Mouse (Mus musculus) liver, adult 2 months (tissue): ENCODE results near the gene Maml3. TPM values are rescaled to one million over a fixed set of nuclear protein-coding genes. Genes with fewer than 3 reads are reported as not detected.

Experiments used
- DNase-seq: peaks from one replicate; pipeline ENCODE4 v3.0.0-alpha.2; 2011; ENCODE audit warnings: low read depth, low spot score; ENCODE audit errors: extremely low read depth
- H3K27ac ChIP-seq: fragments of 200-500 bp; replicated peaks from 2 replicates; pipeline ENCODE4 v1.5.1; 2012; ENCODE audit warnings: low read depth, mild to moderate bottlenecking, control low read depth, inconsistent platforms, low read length; ENCODE audit not compliant: insufficient read depth
- H3K27me3 ChIP-seq: fragments of 200-500 bp; 2 replicates; pipeline ENCODE4 v1.6.1; 2012; ENCODE audit warnings: mild to moderate bottlenecking, moderate library complexity, low read length, inconsistent platforms; ENCODE audit not compliant: control insufficient read depth, insufficient read depth
- H3K36me3 ChIP-seq: fragments of 200-500 bp; 2 replicates; pipeline ENCODE4 v1.6.1; 2012; ENCODE audit warnings: low read length, inconsistent platforms; ENCODE audit not compliant: control insufficient read depth, insufficient read depth
- H3K4me1 ChIP-seq: fragments of 200-500 bp; 2 replicates; pipeline ENCODE4 v1.6.1; 2011; ENCODE audit warnings: low read length; ENCODE audit not compliant: control insufficient read depth, insufficient read depth
- H3K4me3 ChIP-seq: fragments of 200-500 bp; 2 replicates; pipeline ENCODE4 v1.5.1; 2011; ENCODE audit warnings: low read depth, mild to moderate bottlenecking, control low read depth, low read length, moderate library complexity; ENCODE audit not compliant: insufficient read depth
- H3K79me2 ChIP-seq: fragments of 200-500 bp; 2 replicates; pipeline ENCODE4 v1.6.1; 2012; ENCODE audit warnings: inconsistent platforms, mild to moderate bottlenecking, low read length, moderate library complexity; ENCODE audit not compliant: control insufficient read depth, insufficient read depth
- H3K9ac ChIP-seq: fragments of 200-500 bp; 2 replicates; pipeline ENCODE4 v1.6.1; 2012; ENCODE audit warnings: low read depth, mild to moderate bottlenecking, control low read depth, inconsistent platforms, low read length
- CTCF ChIP-seq: fragments of 200-500 bp; IDR thresholded peaks from 2 replicates; pipeline ENCODE4 v1.5.1; 2011; ENCODE audit warnings: low read depth, low read length, control low read depth
- POLR2A ChIP-seq: fragments of 200-500 bp; IDR thresholded peaks from 2 replicates; pipeline ENCODE4 v1.6.1; 2011; ENCODE audit warnings: low read length, control low read depth; ENCODE audit not compliant: insufficient read depth; ENCODE audit errors: extremely low read depth
- WGBS: fragments of 180-500 bp; shearing (Covaris S2); methylation state at CpG from one replicate; pipeline ENCODE4 v1.1.7; 2018; 5-methylcytosine and 5-hydroxymethylcytosine counted together
- polyA plus RNA-seq: library from polyadenylated mRNA; depleted of rRNA; stranded (reverse); fragments of >200 nt; gene quantifications from 2 replicates; pipeline ENCODE4 v1.2.3, GENCODE M21; 2012
- total RNA-seq: library from RNA; depleted of rRNA; stranded (reverse); fragments of >200 nt; gene quantifications from 2 replicates; pipeline ENCODE4 v1.2.3, GENCODE M21; 2014

Gene Maml3
- total and polyA plus RNA-seq, 2 experiments, result 0.64 to 0.92 TPM

DNA sequence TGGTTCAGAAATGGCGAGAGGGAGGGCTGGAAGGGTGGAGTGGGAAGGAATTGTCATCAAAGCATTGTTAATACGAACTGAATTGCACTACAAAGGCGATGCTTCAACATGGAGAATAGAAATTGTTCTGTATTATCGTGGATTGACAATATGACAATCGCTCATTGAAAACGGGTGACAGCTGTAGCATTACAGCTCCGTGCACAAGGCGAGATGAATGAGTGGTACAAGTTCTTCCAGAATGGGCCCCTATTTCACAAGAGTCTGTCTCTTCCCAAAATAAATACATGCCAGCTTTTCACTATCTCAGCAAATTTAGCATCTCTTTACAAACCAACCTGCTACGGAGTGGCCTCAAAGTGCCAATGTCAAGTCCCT, 103.4 kb downstream of the Maml3 start:
- DNase-seq, result no peak
- Histone ChIP-seq H3K4me3 (no peak overlapping the region), H3K36me3 (no peaks in the 10 kb centered on the region), H3K27ac (no peak overlapping the region), H3K4me1 (peaks cover 3% of the 10 kb centered on the region; the same call in 1 of the 2 replicates), H3K27me3 (no peaks in the 10 kb centered on the region), H3K79me2 (no peaks in the 10 kb centered on the region), H3K9ac (no peak overlapping the region)
- TF ChIP-seq POLR2A (no peak), CTCF (no peak)
- 85% methylated on average over 9 of the region's 9 CpGs for WGBS

DNA sequence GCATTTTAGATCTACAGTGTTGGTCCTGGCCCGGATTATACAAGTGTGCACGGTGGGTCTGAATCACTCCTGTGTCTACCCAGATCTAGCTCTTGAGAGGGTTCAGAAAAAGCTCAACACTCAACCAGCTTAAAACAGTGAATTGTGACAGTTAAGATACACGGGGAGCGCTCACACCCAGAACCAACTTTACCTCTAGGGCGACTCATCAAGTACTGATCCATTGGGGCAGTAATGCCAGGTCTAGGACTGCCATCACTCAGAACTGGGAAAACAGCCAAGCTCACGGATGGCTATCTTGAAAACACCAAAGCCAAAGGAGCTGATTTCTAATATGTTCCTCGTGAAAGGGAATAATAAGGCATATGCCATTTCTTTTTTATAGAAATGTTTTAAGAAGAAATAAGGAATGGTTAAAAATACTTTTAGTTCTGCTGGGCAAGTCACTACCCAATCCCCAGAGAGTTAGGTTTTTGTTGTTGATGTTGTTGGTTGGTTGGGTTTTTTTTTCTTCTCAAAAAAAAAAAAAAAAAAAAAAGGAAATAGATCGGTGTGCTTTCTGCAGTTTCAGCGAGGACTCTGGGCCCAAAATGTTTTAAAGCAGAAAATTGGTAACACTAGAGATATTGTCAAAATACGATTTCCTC, 103.9 kb downstream of the Maml3 start:
- no peak for TF ChIP-seq POLR2A
- TF ChIP-seq CTCF, result no peak

DNA sequence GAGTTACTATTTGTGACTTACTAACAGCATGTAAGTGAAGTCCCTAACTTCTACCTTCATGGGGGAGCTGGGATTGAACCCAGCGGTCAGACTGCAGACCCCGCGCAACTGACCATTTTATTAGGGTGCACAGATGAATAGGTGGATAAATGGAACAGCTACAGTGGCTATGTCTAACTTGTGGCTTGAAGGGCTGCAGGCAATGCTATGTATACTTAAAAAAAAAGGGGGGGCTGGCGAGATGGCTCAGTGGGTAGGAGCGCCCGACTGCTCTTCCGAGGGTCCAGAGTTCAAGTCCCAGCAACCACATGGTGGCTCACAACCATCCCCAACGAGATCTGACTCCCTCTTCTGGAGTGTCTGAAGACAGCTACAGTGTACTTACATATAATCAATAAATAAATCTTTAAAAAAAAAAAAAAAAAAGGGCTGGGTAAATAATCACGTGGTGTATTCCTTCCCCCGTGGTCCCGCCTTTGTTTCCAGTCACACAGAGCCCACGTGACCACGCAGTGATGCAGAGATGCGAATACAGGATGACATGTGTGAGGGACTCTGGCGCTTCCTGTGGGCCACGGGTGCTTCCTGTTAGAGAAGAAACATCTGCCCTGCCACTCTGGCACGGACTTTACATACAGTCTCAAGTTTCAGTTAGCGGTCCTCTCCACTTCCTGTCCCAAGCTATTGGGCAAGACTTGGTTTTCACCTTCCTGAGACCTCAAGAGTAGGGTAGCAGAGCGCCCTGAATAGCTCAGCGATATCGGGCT, 105.0 kb downstream of the Maml3 start:
- no peak for DNase-seq

More for the DNA sequence above, 103.9 kb downstream of the Maml3 start:
- Histone ChIP-seq H3K27me3 (no peaks in the 10 kb centered on the region), H3K79me2 (no peaks in the 10 kb centered on the region), H3K36me3 (no peaks in the 10 kb centered on the region), H3K27ac (no peak overlapping the region), H3K4me1 (no peaks in the 10 kb centered on the region), H3K9ac (no peak overlapping the region), H3K4me3 (no peak overlapping the region)
- DNase-seq, result no peak
- WGBS, result 88% methylated on average over 10 of the region's 10 CpGs

DNA sequence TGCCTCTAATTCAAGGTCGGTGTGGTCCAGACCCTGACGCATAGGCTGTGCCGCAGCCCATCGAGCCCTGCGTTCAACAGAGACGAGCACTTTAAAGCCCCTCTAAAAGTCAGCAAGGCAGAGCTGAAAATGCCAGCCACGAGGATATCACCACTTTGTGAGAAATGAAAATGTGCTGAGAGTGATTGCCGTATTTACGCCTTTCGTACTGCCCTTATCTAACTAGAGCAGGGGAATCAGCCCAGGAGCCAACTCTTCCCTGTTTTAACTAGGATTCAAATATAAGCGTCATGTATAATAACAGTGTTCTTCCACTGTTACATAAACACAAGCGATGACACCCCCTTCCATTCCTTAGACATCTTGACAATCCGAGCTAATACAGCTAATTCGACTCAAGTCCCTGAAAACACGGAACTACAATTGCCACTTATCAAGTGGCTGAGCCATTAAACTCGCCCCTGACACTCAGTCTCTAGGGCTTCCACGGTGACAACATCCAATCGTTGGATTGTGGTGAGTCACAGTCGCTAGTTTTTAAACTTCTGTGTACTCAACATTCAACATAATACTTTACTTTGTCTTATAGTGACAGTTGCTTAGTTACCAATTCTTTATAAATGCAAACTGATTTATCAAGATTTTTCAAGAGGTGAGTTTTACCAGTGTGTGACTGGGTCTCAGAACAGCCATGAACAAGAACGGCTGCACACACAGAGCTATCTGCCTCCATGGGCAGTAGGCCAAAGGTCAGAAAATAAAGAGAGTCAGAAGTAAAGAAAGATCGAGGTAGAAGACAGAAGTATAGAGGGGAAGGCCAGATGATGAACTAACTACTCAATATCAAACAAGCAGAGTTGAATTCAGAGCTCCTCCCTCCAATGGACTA, 106.1 kb downstream of the Maml3 start:
- no peaks in the 10 kb centered on the region for H3K36me3 ChIP-seq
- 80% methylated on average over 21 of the region's 21 CpGs for WGBS
- no peaks in the 10 kb centered on the region for H3K27me3 ChIP-seq
- H3K4me1 ChIP-seq, result no peaks in the 10 kb centered on the region
- no peaks in the 10 kb centered on the region for H3K79me2 ChIP-seq
- no peak overlapping the region for H3K4me3 ChIP-seq
- TF ChIP-seq POLR2A (no peak), CTCF (no peak)
- no peak for DNase-seq
- H3K27ac ChIP-seq, result no peak overlapping the region
- H3K9ac ChIP-seq, result no peak overlapping the region

More for the DNA sequence above, 105.0 kb downstream of the Maml3 start:
- TF ChIP-seq POLR2A (no peak), CTCF (no peak)
- Histone ChIP-seq H3K27me3 (no peaks in the 10 kb centered on the region), H3K79me2 (no peaks in the 10 kb centered on the region), H3K36me3 (no peaks in the 10 kb centered on the region), H3K4me1 (no peaks in the 10 kb centered on the region), H3K4me3 (no peak overlapping the region), H3K9ac (no peak overlapping the region), H3K27ac (no peak overlapping the region)
- WGBS, result 76% methylated on average over 21 of the region's 21 CpGs

DNA sequence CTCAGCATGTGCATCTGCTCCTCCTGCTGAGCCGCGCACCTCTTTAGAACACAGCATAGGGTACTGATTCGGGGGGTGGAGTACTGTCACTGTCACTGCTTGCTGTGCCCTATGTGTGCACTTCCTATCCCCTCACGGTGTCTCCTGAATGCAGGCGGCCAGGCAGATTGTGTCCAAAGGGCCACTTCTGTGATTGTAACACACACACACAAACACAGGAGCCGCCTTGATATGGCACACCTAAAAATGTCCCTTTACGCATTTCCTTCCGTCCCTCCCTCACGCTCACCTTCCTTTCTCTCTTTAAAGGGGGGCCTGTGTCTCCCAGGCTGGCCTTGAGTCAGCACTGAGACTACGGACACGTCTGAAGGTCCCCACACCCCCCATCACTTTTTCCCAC, 107.3 kb downstream of the Maml3 start:
- Histone ChIP-seq H3K4me3 (no peak overlapping the region), H3K9ac (no peak overlapping the region), H3K4me1 (no peaks in the 10 kb centered on the region), H3K27ac (no peak overlapping the region), H3K27me3 (no peaks in the 10 kb centered on the region), H3K79me2 (no peaks in the 10 kb centered on the region; the same call in 1 of the 2 replicates), H3K36me3 (no peaks in the 10 kb centered on the region)
- no peak for TF ChIP-seq POLR2A
- no peak for TF ChIP-seq CTCF
- WGBS, result 94% methylated on average over 11 of the region's 11 CpGs
- no peak for DNase-seq
